Mouse (Mus musculus) liver, embryonic 14.5 days (tissue): Measurements from ENCODE around the gene Nmnat2. TPM values are rescaled to one million over a fixed set of nuclear protein-coding genes. Genes with fewer than 3 reads are reported as not detected.

Source experiments
- ATAC-seq: fragments of 200-750 bp; cut with Nextera tagmentation; 2 replicates; pipeline ENCODE4 v1.8.0; 2017; ENCODE audit warnings: moderate number of reproducible peaks, mild to moderate bottlenecking, moderate library complexity; ENCODE audit not compliant: insufficient read depth
- DNase-seq, 3 experiments: peaks; one replicate each; pipeline ENCODE4 v3.0.0-alpha.2; 2012 to 2013; ENCODE audit warnings: low read depth in 3 of 3, low spot score in 3 of 3
- H3K27ac ChIP-seq: fragments of 300-500 bp; sonication (generic); 2 replicates; pipeline ENCODE4 v1.5.1; 2014; ENCODE audit warnings: moderate library complexity, mild to moderate bottlenecking, control low read depth, inconsistent platforms
- H3K27me3 ChIP-seq: fragments of 300-500 bp; sonication (generic); 2 replicates; pipeline ENCODE4 v1.6.1; 2014; ENCODE audit warnings: mild to moderate bottlenecking, low read length, moderate library complexity; ENCODE audit not compliant: control insufficient read depth, insufficient read depth
- H3K36me3 ChIP-seq: fragments of 300-500 bp; sonication (generic); replicated peaks from 2 replicates; pipeline ENCODE4 v1.6.1; 2014; ENCODE audit warnings: low read depth; ENCODE audit not compliant: control insufficient read depth, insufficient read depth
- H3K4me1 ChIP-seq, 2 experiments: fragments of 200-500 bp in 1 of 2; fragments of 300-500 bp in 1 of 2; sonication (generic) in 1 of 2; replicated peaks; 2 replicates each; pipeline ENCODE4 v1.6.1; 2012 to 2014; ENCODE audit warnings: antibody characterized with exemption in 1 of 2, inconsistent platforms in 1 of 2, low read length in 1 of 2; ENCODE audit not compliant: control insufficient read depth in 2 of 2, insufficient read depth in 2 of 2
- H3K4me2 ChIP-seq: fragments of 300-500 bp; sonication (generic); 2 replicates; pipeline ENCODE4 v1.6.1; 2014; ENCODE audit warnings: low read depth, mild to moderate bottlenecking, control low read depth, moderate library complexity
- H3K4me3 ChIP-seq, 2 experiments: fragments of 200-500 bp in 1 of 2; fragments of 300-500 bp in 1 of 2; sonication (generic) in 1 of 2; 2 replicates each; pipeline ENCODE4 v1.5.1; 2012 to 2014; ENCODE audit warnings: low read depth in 2 of 2, low read length in 2 of 2, mild to moderate bottlenecking in 2 of 2, control low read depth in 1 of 2, inconsistent platforms in 1 of 2, moderate library complexity in 1 of 2; ENCODE audit not compliant: insufficient read depth in 1 of 2
- H3K9ac ChIP-seq: fragments of 300-500 bp; sonication (generic); replicated peaks from 2 replicates; pipeline ENCODE4 v1.6.1; 2014; ENCODE audit warnings: mild to moderate bottlenecking, control low read depth, moderate library complexity
- H3K9me3 ChIP-seq: fragments of 300-500 bp; sonication (generic); 2 replicates; pipeline ENCODE4 v1.6.1; 2016; ENCODE audit warnings: low read length, mixed read lengths; ENCODE audit not compliant: control insufficient read depth
- CTCF ChIP-seq: IDR thresholded peaks from 2 replicates; pipeline ENCODE4 v1.5.1; 2016; ENCODE audit warnings: antibody characterized with exemption, low read depth, control low read depth
- EP300 ChIP-seq: IDR thresholded peaks from 2 replicates; pipeline ENCODE4 v1.6.1; 2016; ENCODE audit warnings: antibody characterized with exemption, low read depth
- WGBS: fragments of 180-500 bp; shearing (Covaris S2); extraction: QIAGEN DNeasy Blood & Tissue Kit; methylation state at CpG from one replicate; pipeline ENCODE4 v1.1.7; 2014; ENCODE audit not compliant: insufficient replicate concordance; 5-methylcytosine and 5-hydroxymethylcytosine counted together
- polyA plus RNA-seq, 2 experiments: library from polyadenylated mRNA; depleted of rRNA in 1 of 2; stranded (reverse) in 1 of 2; unstranded in 1 of 2; fragments of >200 nt; fragmentation: Nextera tagmentation in 1 of 2; extraction: Ambion mirVana in 1 of 2; gene quantifications; 2 replicates each; pipeline versions ENCODE4 v1.2.1 to v1.2.3; 2012 to 2014

Nmnat2 gene
- polyA plus RNA-seq, 2 experiments: 0.02 to 0.09 TPM

GRCm38 (mm10) chr1:153140265-153140664 lies 185.5 kb downstream of the Nmnat2 start:
- H3K9ac ChIP-seq: no peak overlapping the region
- no peaks in the 10 kb centered on the region for H3K4me1 ChIP-seq
- no peaks in the 10 kb centered on the region for H3K36me3 ChIP-seq
- no peak overlapping the region for H3K4me2 ChIP-seq
- no peak for DNase-seq
- H3K27ac ChIP-seq: no peak overlapping the region
- no peaks in the 10 kb centered on the region for H3K27me3 ChIP-seq
- H3K9me3 ChIP-seq: no peaks in the 10 kb centered on the region
- ATAC-seq: no peak
- TF ChIP-seq EP300 (no peak), CTCF (no peak)
- 73% methylated on average over 11 of the region's 11 CpGs for WGBS
- H3K4me3 ChIP-seq: no peak overlapping the region

- 10% methylated on average over 8 of the region's 8 CpGs for WGBS
- no peak overlapping the region for H3K4me2 ChIP-seq
- no peak overlapping the region for H3K4me3 ChIP-seq
- H3K4me1 ChIP-seq: no peaks in the 10 kb centered on the region
- DNase-seq: no peak
- H3K27me3 ChIP-seq: no peaks in the 10 kb centered on the region
- H3K27ac ChIP-seq: no peak overlapping the region
- no peak for TF ChIP-seq EP300
- no peak for TF ChIP-seq CTCF
- no peaks in the 10 kb centered on the region for H3K9me3 ChIP-seq
- ATAC-seq: no peak
- H3K9ac ChIP-seq: no peak overlapping the region
- H3K36me3 ChIP-seq: no peaks in the 10 kb centered on the region
Observed at GRCm38 (mm10) chr1:153140747-153141228, 186.0 kb downstream of the Nmnat2 start.

GRCm38 (mm10) chr1:153144021-153144420 lies 189.2 kb downstream of the Nmnat2 start:
- Histone ChIP-seq H3K27ac (no peak overlapping the region), H3K9me3 (no peaks in the 10 kb centered on the region), H3K4me2 (no peak overlapping the region), H3K4me1 (no peaks in the 10 kb centered on the region), H3K27me3 (no peaks in the 10 kb centered on the region), H3K36me3 (no peaks in the 10 kb centered on the region), H3K9ac (no peak overlapping the region), H3K4me3 (no peak overlapping the region)
- 58% methylated on average over 11 of the region's 11 CpGs for WGBS
- ATAC-seq (no peak), DNase-seq (no peak)
- TF ChIP-seq CTCF (no peak), EP300 (no peak)

GRCm38 (mm10) chr1:153145791-153146190 lies 191.0 kb downstream of the Nmnat2 start:
- H3K36me3 ChIP-seq: no peaks in the 10 kb centered on the region
- WGBS: 51% methylated on average over 5 of the region's 5 CpGs
- H3K4me3 ChIP-seq: no peak overlapping the region
- no peaks in the 10 kb centered on the region for H3K9me3 ChIP-seq
- no peaks in the 10 kb centered on the region for H3K4me1 ChIP-seq
- no peak overlapping the region for H3K27ac ChIP-seq
- no peak overlapping the region for H3K9ac ChIP-seq
- TF ChIP-seq EP300 (no peak), CTCF (no peak)
- no peaks in the 10 kb centered on the region for H3K27me3 ChIP-seq
- DNase-seq (no peak), ATAC-seq (no peak)
- no peak overlapping the region for H3K4me2 ChIP-seq

DNA sequence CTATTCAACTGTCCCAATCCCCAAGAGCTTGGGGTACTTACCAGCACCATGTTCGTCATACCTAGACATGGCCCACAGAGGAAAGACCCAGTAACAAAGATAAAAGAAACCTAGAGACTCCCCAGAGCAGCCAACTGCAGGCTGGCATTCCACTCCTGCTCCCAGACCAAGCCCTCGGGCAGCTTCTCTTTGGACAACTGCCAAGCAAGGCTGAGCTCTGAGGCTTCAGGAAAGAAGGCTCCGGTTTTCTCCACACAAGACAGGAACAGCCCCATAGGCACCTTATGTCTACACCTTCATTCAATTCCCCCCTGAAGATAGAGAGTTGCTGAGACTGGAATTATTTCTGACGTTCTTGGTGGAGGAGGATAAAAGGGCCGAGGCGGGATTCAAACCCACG lies 197.8 kb downstream of the Nmnat2 start:
- no peaks in the 10 kb centered on the region for H3K4me1 ChIP-seq
- no peak for TF ChIP-seq CTCF
- TF ChIP-seq EP300: no peak
- no peak overlapping the region for H3K9ac ChIP-seq
- no peaks in the 10 kb centered on the region for H3K27me3 ChIP-seq
- no peak for DNase-seq
- H3K9me3 ChIP-seq: no peaks in the 10 kb centered on the region
- H3K27ac ChIP-seq: no peak overlapping the region
- 63% methylated on average over 7 of the region's 7 CpGs for WGBS
- no peak for ATAC-seq
- no peak overlapping the region for H3K4me3 ChIP-seq
- no peak overlapping the region for H3K4me2 ChIP-seq
- H3K36me3 ChIP-seq: no peaks in the 10 kb centered on the region
